Mouse (Mus musculus) MEL (cell line): ENCODE results near the gene Trappc13. TPM values are rescaled to one million over a fixed set of nuclear protein-coding genes. Genes with fewer than 3 reads are reported as not detected.

ENCODE experiments used
- DNase-seq: peaks from one replicate; pipeline ENCODE4 v3.0.0; 2011; ENCODE audit warnings: low read depth, low spot score
- H3K27ac ChIP-seq: 2 replicates; pipeline ENCODE4 v1.5.1; 2012; ENCODE audit warnings: low read depth, mild to moderate bottlenecking, control low read depth, low read length, moderate library complexity; ENCODE audit not compliant: control insufficient read depth
- H3K27me3 ChIP-seq, 2 experiments: fragments of 150-350 bp in 1 of 2; sonication (generic) in 1 of 2; 2 replicates each; pipeline ENCODE4 v1.6.1; 2012; ENCODE audit warnings: low read length in 2 of 2, mild to moderate bottlenecking in 2 of 2, improper control_type of control experiment in 1 of 2, moderate library complexity in 1 of 2; ENCODE audit not compliant: insufficient read depth in 2 of 2, control insufficient read depth in 1 of 2
- H3K36me3 ChIP-seq, 2 experiments: 2 replicates each; pipeline ENCODE4 v1.6.1; 2012 to 2014; ENCODE audit warnings: low read length in 2 of 2, improper control_type of control experiment in 1 of 2, inconsistent platforms in 1 of 2, mild to moderate bottlenecking in 1 of 2; ENCODE audit not compliant: insufficient read depth in 2 of 2, control insufficient read depth in 1 of 2
- H3K4me1 ChIP-seq, 2 experiments: fragments of 150-350 bp in 1 of 2; sonication (generic) in 1 of 2; 2 replicates each; pipeline ENCODE4 v1.6.1; 2012; ENCODE audit warnings: low read length in 2 of 2, improper control_type of control experiment in 1 of 2, mild to moderate bottlenecking in 1 of 2; ENCODE audit not compliant: insufficient read depth in 2 of 2, control insufficient read depth in 1 of 2
- H3K4me3 ChIP-seq, 2 experiments: fragments of 150-350 bp in 1 of 2; sonication (generic) in 1 of 2; 2 replicates each; pipeline ENCODE4 v1.5.1; 2012; ENCODE audit warnings: low read depth in 2 of 2, low read length in 2 of 2, mild to moderate bottlenecking in 2 of 2, moderate library complexity in 2 of 2, control low read depth in 1 of 2, improper control_type of control experiment in 1 of 2; ENCODE audit not compliant: control insufficient read depth in 1 of 2, insufficient read depth in 1 of 2
- H3K79me2 ChIP-seq: 2 replicates; pipeline ENCODE4 v1.6.1; 2012; ENCODE audit warnings: mild to moderate bottlenecking, low read length, moderate library complexity; ENCODE audit not compliant: control insufficient read depth, poor library complexity, insufficient read depth
- H3K9ac ChIP-seq: 2 replicates; pipeline ENCODE4 v1.6.1; 2012; ENCODE audit warnings: low read depth, mild to moderate bottlenecking, control low read depth, low read length, moderate library complexity; ENCODE audit not compliant: control insufficient read depth, poor library complexity, severe bottlenecking
- H3K9me3 ChIP-seq: fragments of 150-350 bp; sonication (generic); replicated peaks from 2 replicates; pipeline ENCODE4 v1.6.1; 2012; ENCODE audit warnings: mild to moderate bottlenecking, low read length, improper control_type of control experiment, moderate library complexity; ENCODE audit not compliant: insufficient read depth
- CHD1 ChIP-seq: IDR thresholded peaks from 2 replicates; pipeline ENCODE4 v1.6.1; 2012; ENCODE audit warnings: low read depth, mild to moderate bottlenecking, inconsistent platforms, low read length, improper control_type of control experiment
- CTCF ChIP-seq, 3 experiments: IDR thresholded peaks in 2 of 3; conservative IDR thresholded peaks in 1 of 3; 2 replicates each; pipeline ENCODE4 v1.5.1; 2011 to 2012; ENCODE audit warnings: low read length in 3 of 3, low read depth in 2 of 3, mild to moderate bottlenecking in 2 of 3, improper control_type of control experiment in 1 of 3, inconsistent platforms in 1 of 3, mixed read lengths in 1 of 3, moderate library complexity in 1 of 3; ENCODE audit not compliant: control insufficient read depth in 1 of 3, insufficient read depth in 1 of 3, poor library complexity in 1 of 3, severe bottlenecking in 1 of 3
- GATA1 ChIP-seq: IDR thresholded peaks from 2 replicates; pipeline ENCODE4 v1.6.1; 2011; ENCODE audit warnings: low read depth, low read length, improper control_type of control experiment
- KAT2A ChIP-seq: conservative IDR thresholded peaks from 2 replicates; pipeline ENCODE4 v1.6.1; 2012; ENCODE audit warnings: low read depth, low read length, improper control_type of control experiment, inconsistent platforms
- MAFK ChIP-seq: IDR thresholded peaks from 2 replicates; pipeline ENCODE4 v1.6.1; 2011; ENCODE audit warnings: low read depth, mild to moderate bottlenecking, low read length, improper control_type of control experiment, borderline replicate concordance
- MAZ ChIP-seq: IDR thresholded peaks from 2 replicates; pipeline ENCODE4 v1.6.1; 2012; ENCODE audit warnings: low read depth, mild to moderate bottlenecking, inconsistent platforms, low read length, improper control_type of control experiment
- MEF2A ChIP-seq: IDR thresholded peaks from 2 replicates; pipeline ENCODE4 v1.6.1; 2014; ENCODE audit warnings: low read depth, mild to moderate bottlenecking, inconsistent platforms, low read length, improper control_type of control experiment; ENCODE audit not compliant: poor library complexity, insufficient replicate concordance, severe bottlenecking; ENCODE audit errors: extremely low read depth
- MYC ChIP-seq: IDR thresholded peaks from 2 replicates; pipeline ENCODE4 v1.6.1; 2011; ENCODE audit warnings: low read depth, mild to moderate bottlenecking, low read length, improper control_type of control experiment, moderate library complexity
- NELFE ChIP-seq: IDR thresholded peaks from 2 replicates; pipeline ENCODE4 v1.6.1; 2011; ENCODE audit warnings: low read depth, low read length, improper control_type of control experiment
- POLR2AphosphoS2 ChIP-seq: IDR thresholded peaks from 2 replicates; pipeline ENCODE4 v1.6.1; 2011; ENCODE audit warnings: low read length, improper control_type of control experiment
- POLR2AphosphoS5 ChIP-seq: IDR thresholded peaks from 2 replicates; pipeline ENCODE4 v1.6.1; 2012; ENCODE audit warnings: low read depth, borderline replicate concordance, mild to moderate bottlenecking, inconsistent platforms, low read length, moderate library complexity, mixed read lengths
- SMC3 ChIP-seq: IDR thresholded peaks from 2 replicates; pipeline ENCODE4 v1.6.1; 2011; ENCODE audit warnings: low read depth, low read length, improper control_type of control experiment
- TAL1 ChIP-seq: IDR thresholded peaks from 2 replicates; pipeline ENCODE4 v1.6.1; 2012; ENCODE audit warnings: mild to moderate bottlenecking, inconsistent platforms, low read length, moderate library complexity, mixed read lengths
- TBP ChIP-seq: IDR thresholded peaks from 2 replicates; pipeline ENCODE4 v1.8.0; 2011; ENCODE audit warnings: low read depth, low read length, improper control_type of control experiment
- TCF12 ChIP-seq: IDR thresholded peaks from 2 replicates; pipeline ENCODE4 v1.6.1; 2014; ENCODE audit warnings: low read depth, mild to moderate bottlenecking, inconsistent platforms, low read length, improper control_type of control experiment, moderate library complexity
- USF1 ChIP-seq: IDR thresholded peaks from 2 replicates; pipeline ENCODE4 v1.6.1; 2014; ENCODE audit warnings: low read depth, mild to moderate bottlenecking, inconsistent platforms, low read length, improper control_type of control experiment, moderate library complexity
- USF2 ChIP-seq, 2 experiments: IDR thresholded peaks; 2 replicates each; pipeline ENCODE4 v1.6.1; 2011 to 2012; ENCODE audit warnings: improper control_type of control experiment in 2 of 2, low read length in 2 of 2, borderline replicate concordance in 1 of 2, inconsistent platforms in 1 of 2, low read depth in 1 of 2, mild to moderate bottlenecking in 1 of 2; ENCODE audit not compliant: insufficient read depth in 1 of 2
- ZC3H11A ChIP-seq: IDR thresholded peaks from 2 replicates; pipeline ENCODE4 v1.6.1; 2012; ENCODE audit warnings: low read depth, mild to moderate bottlenecking, inconsistent platforms, low read length, improper control_type of control experiment
- ZKSCAN1 ChIP-seq: IDR thresholded peaks from 2 replicates; pipeline ENCODE4 v1.6.1; 2012; ENCODE audit warnings: low read depth, mild to moderate bottlenecking, inconsistent platforms, low read length, improper control_type of control experiment, moderate library complexity
- ZMIZ1 ChIP-seq: IDR thresholded peaks from 2 replicates; pipeline ENCODE4 v1.6.1; 2012; ENCODE audit warnings: low read depth, mild to moderate bottlenecking, inconsistent platforms, low read length, improper control_type of control experiment, moderate library complexity
- ZNF384 ChIP-seq: IDR thresholded peaks from 2 replicates; pipeline ENCODE4 v1.6.1; 2012; ENCODE audit warnings: low read depth, mild to moderate bottlenecking, inconsistent platforms, low read length, improper control_type of control experiment
- polyA plus RNA-seq, 2 experiments: library from polyadenylated mRNA; stranded (reverse) in 1 of 2; unstranded in 1 of 2; fragments of >175 nt in 1 of 2; fragments of >200 nt in 1 of 2; gene quantifications; 2 replicates each; pipeline versions ENCODE4 v1.2.1 to v1.2.4; 2012; ENCODE audit warnings: low replicate concordance in 2 of 2, low read depth in 1 of 2; ENCODE audit not compliant: insufficient read length in 2 of 2, insufficient read depth in 1 of 2, missing spikeins in 1 of 2
- total RNA-seq: library from RNA; depleted of rRNA; stranded (reverse); fragments of 300-350 nt; gene quantifications from 2 replicates; pipeline ENCODE4 v1.2.3, GENCODE M21; 2012

The Trappc13 gene
- total and polyA plus RNA-seq, 3 experiments: 28.3 to 33.5 TPM; not detected in 1

GRCm38 (mm10) chr13:104145646-104146045 lies 32.6 kb downstream of the Trappc13 start:
- H3K27me3 ChIP-seq: no peaks in the 10 kb centered on the region
- DNase-seq: no peak
- H3K79me2 ChIP-seq: no peaks in the 10 kb centered on the region
- H3K4me3 ChIP-seq: no peak overlapping the region
- no peaks in the 10 kb centered on the region for H3K4me1 ChIP-seq
- no peak overlapping the region for H3K27ac ChIP-seq
- TF ChIP-seq MAFK (no peak), GATA1 (no peak), USF2 (IDR thresholded peaks at IDR 0.05; ENCODE audit: borderline replicate concordance in 1 of 2, insufficient read depth in 1 of 2, low read depth in 1 of 2, low read length in 2 of 2) (no peak), CHD1 (no peak), TCF12 (no peak), POLR2AphosphoS2 (no peak), ZMIZ1 (no peak), MYC (no peak), POLR2AphosphoS5 (no peak), ZC3H11A (no peak), SMC3 (no peak), MAZ (no peak), TAL1 (no peak)
- no peak overlapping the region for H3K9ac ChIP-seq
- peaks cover 2 to 18% of the 10 kb centered on the region in 2 experiments for H3K36me3 ChIP-seq
- H3K9me3 ChIP-seq: no peaks in the 10 kb centered on the region

DNA sequence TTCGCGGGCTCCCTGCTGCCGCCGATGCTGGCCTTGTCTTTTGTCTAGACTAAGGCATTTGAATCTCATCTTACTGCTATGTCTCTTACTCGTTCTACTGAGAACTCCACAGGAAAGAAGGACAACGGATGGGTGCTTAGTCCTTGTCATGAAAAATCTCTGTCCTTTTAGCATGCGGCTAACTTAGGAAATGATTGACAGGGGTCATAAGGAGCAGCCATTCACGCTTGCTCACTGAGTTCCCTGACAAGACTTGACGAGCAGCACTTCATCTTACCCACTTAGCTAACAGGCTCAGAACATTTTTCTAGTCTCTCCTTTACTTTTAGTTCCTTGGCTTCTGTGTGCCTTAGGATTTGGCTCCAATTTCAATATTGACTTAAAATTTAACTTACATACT lies 33.4 kb downstream of the Trappc13 start:
- Histone ChIP-seq H3K36me3 (peaks cover 3 to 14% of the 10 kb centered on the region in 2 experiments), H3K9ac (no peak overlapping the region), H3K27ac (no peak overlapping the region), H3K4me3 (no peak overlapping the region), H3K79me2 (no peaks in the 10 kb centered on the region), H3K27me3 (no peaks in the 10 kb centered on the region), H3K9me3 (no peaks in the 10 kb centered on the region), H3K4me1 (no peaks in the 10 kb centered on the region)
- TF ChIP-seq POLR2AphosphoS5: no peak
- TF ChIP-seq CTCF (IDR thresholded peaks at IDR 0.05 in 2 of 3, conservative IDR thresholded peaks at IDR 0.05 in 1 of 3; ENCODE audit: control insufficient read depth in 1 of 3, insufficient read depth in 1 of 3, low read depth in 2 of 3, low read length in 3 of 3, poor library complexity in 1 of 3, severe bottlenecking in 1 of 3): no peak
- no peak for TF ChIP-seq MYC
- no peak for TF ChIP-seq ZKSCAN1
- TF ChIP-seq USF1: no peak
- no peak for TF ChIP-seq MEF2A
- no peak for TF ChIP-seq TBP
- no peak for TF ChIP-seq ZNF384
- no peak for TF ChIP-seq KAT2A
- no peak for TF ChIP-seq CHD1
- no peak for TF ChIP-seq NELFE
- no peak for DNase-seq
